Mouse (Mus musculus) forebrain, postnatal 0 days (tissue): ENCODE measurements at regions not wholly inside any gene's neighbourhood (a gene's known extent, or its start where the extent isn't known, plus 50 kb on each side); places are given as distances from the start of the nearest gene placed in this dataset.

Experiments
- ATAC-seq: fragments of 200-750 bp; cut with Nextera tagmentation; 2 replicates; pipeline ENCODE4 v1.8.0; 2017; ENCODE audit warnings: mild to moderate bottlenecking, moderate library complexity
- DNase-seq: peaks from one replicate; pipeline ENCODE4 v3.0.0-alpha.2; 2015
- H3K27ac ChIP-seq: fragments of 300-500 bp; sonication (generic); 2 replicates; pipeline ENCODE4 v1.5.1; 2014; ENCODE audit warnings: low read depth, mild to moderate bottlenecking, antibody characterized with exemption, low read length, moderate library complexity, mixed read lengths
- H3K27me3 ChIP-seq: fragments of 300-500 bp; sonication (generic); 2 replicates; pipeline ENCODE4 v1.6.1; 2014; ENCODE audit warnings: mild to moderate bottlenecking, low read length, mixed read lengths; ENCODE audit not compliant: insufficient read depth
- H3K36me3 ChIP-seq: fragments of 300-500 bp; sonication (generic); 2 replicates; pipeline ENCODE4 v1.6.1; 2014; ENCODE audit warnings: mild to moderate bottlenecking, moderate library complexity; ENCODE audit not compliant: insufficient read depth
- H3K4me1 ChIP-seq: fragments of 300-500 bp; sonication (generic); 2 replicates; pipeline ENCODE4 v1.6.1; 2014; ENCODE audit warnings: antibody characterized with exemption; ENCODE audit not compliant: insufficient read depth
- H3K4me2 ChIP-seq: fragments of 300-500 bp; sonication (generic); 2 replicates; pipeline ENCODE4 v1.6.1; 2014; ENCODE audit warnings: low read depth, mild to moderate bottlenecking, moderate library complexity
- H3K4me3 ChIP-seq: fragments of 300-500 bp; sonication (generic); 2 replicates; pipeline ENCODE4 v1.5.1; 2014; ENCODE audit warnings: low read depth, low read length, mixed read lengths
- H3K9ac ChIP-seq: fragments of 300-500 bp; sonication (generic); 2 replicates; pipeline ENCODE4 v1.6.1; 2014; ENCODE audit warnings: mild to moderate bottlenecking
- H3K9me3 ChIP-seq: fragments of 300-500 bp; sonication (generic); 2 replicates; pipeline ENCODE4 v1.6.1; 2016; ENCODE audit warnings: low read length
- CTCF ChIP-seq: sonication (generic); IDR thresholded peaks from 2 replicates; pipeline ENCODE4 v1.5.1; 2016; ENCODE audit warnings: antibody characterized with exemption, control low read depth, low read depth
- WGBS: fragments of 180-500 bp; shearing (Covaris S2); extraction: QIAGEN DNeasy Blood & Tissue Kit; methylation state at CpG from one replicate; pipeline ENCODE4 v1.1.7; 2014; 5-methylcytosine and 5-hydroxymethylcytosine counted together

DNA sequence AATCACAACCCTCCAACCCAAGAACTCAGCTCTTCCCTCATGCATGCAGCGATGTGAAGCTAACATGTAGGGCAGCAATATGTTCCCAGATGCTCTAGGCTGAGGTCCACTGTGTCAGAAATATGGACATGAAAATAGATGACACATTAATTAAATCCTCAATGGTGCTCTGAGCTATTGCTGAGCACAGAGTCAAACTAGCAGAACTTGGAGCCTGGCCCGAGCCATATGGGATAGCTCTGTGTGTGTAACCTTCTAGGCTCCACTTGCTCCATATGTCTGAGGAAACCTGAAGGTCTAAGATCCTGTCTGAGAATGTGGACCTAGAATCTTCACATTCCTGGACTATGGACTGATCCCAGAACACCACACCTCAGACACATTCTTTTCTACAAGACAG lies 203.0 kb upstream of the Rnf32 start:
- no peak for DNase-seq
- H3K9ac ChIP-seq, result no peak overlapping the region
- H3K4me2 ChIP-seq, result no peak overlapping the region
- H3K36me3 ChIP-seq, result no peaks in the 10 kb centered on the region
- H3K4me1 ChIP-seq, result no peaks in the 10 kb centered on the region
- H3K27me3 ChIP-seq, result no peaks in the 10 kb centered on the region
- no peak for ATAC-seq
- H3K4me3 ChIP-seq, result no peak overlapping the region
- WGBS, result 92% methylated on average over 2 of the region's 2 CpGs
- no peaks in the 10 kb centered on the region for H3K9me3 ChIP-seq
- no peak for TF ChIP-seq CTCF
- no peak overlapping the region for H3K27ac ChIP-seq

- H3K36me3 ChIP-seq, result no peaks in the 10 kb centered on the region
- 63% methylated on average over 1 of the region's 1 CpGs for WGBS
- ATAC-seq (no peak), DNase-seq (no peak)
- H3K4me1 ChIP-seq, result no peaks in the 10 kb centered on the region
- no peak overlapping the region for H3K27ac ChIP-seq
- no peak overlapping the region for H3K4me3 ChIP-seq
- no peak overlapping the region for H3K9ac ChIP-seq
- H3K4me2 ChIP-seq, result no peak overlapping the region
- H3K27me3 ChIP-seq, result no peaks in the 10 kb centered on the region
- no peaks in the 10 kb centered on the region for H3K9me3 ChIP-seq
- TF ChIP-seq CTCF, result no peak
Measured at GRCm38 (mm10) chr5:28979932-28980331, 215.9 kb upstream of the Rnf32 start.

DNA sequence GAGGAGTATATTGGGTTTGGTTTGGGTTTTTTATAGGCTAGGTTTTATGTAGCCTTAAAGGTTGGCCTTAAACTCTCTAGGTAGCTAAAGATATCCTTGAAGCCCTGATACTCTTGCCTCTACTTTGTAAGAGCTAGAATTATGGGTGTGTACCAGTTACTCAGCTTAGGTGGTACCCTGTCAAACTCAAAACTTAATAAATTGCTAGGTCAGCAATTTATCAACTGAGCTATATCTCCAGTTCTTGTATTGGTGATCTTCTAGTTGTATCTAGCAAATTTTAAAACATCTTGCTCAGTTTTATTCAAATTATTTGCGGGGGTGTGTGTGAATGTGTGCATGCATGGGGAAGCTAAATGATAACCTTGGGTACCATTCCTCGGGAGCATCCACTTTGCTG lies 225.4 kb upstream of the Rnf32 start:
- no peak for ATAC-seq
- Histone ChIP-seq H3K27ac (no peak overlapping the region), H3K27me3 (no peaks in the 10 kb centered on the region), H3K9me3 (no peaks in the 10 kb centered on the region), H3K4me1 (no peaks in the 10 kb centered on the region), H3K4me3 (no peak overlapping the region), H3K4me2 (no peak overlapping the region), H3K36me3 (no peaks in the 10 kb centered on the region), H3K9ac (no peak overlapping the region)
- TF ChIP-seq CTCF, result no peak
- WGBS, result 82% methylated on average over 2 of the region's 2 CpGs
- DNase-seq, result no peak

DNA sequence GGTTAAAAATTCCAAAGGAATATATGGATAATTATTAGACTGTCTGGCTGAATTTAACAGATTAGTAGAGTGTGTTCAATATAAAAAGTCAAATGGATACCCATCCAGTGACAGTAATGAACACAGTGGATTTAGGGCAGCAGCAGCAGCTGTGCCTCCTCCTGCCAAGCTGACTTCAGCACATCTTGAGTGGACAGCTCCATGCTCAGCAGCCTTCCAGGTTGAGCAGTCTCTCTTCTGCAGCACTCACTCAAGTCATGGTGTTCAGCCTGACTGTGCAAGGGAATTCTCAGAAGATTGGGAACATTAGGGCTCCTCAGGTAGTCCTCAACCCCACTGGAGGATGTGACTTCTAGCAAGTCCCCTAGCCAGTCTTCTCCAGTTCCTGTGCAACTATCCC lies 240.8 kb upstream of the Rnf32 start:
- ATAC-seq, result no peak
- TF ChIP-seq CTCF, result no peak
- Histone ChIP-seq H3K9me3 (no peaks in the 10 kb centered on the region), H3K4me3 (no peak overlapping the region), H3K27me3 (no peaks in the 10 kb centered on the region), H3K4me2 (no peak overlapping the region), H3K4me1 (no peaks in the 10 kb centered on the region), H3K27ac (no peak overlapping the region), H3K9ac (no peak overlapping the region), H3K36me3 (no peaks in the 10 kb centered on the region)
- DNase-seq, result no peak

GRCm38 (mm10) chr5:28947465-28947864 lies 248.3 kb upstream of the Rnf32 start:
- TF ChIP-seq CTCF, result no peak
- Histone ChIP-seq H3K9ac (no peak overlapping the region), H3K9me3 (no peaks in the 10 kb centered on the region), H3K27ac (no peak overlapping the region), H3K4me1 (no peaks in the 10 kb centered on the region), H3K27me3 (no peaks in the 10 kb centered on the region), H3K4me2 (no peak overlapping the region), H3K4me3 (no peak overlapping the region), H3K36me3 (no peaks in the 10 kb centered on the region)
- 66% methylated on average over 4 of the region's 4 CpGs for WGBS
- ATAC-seq, result no peak
- DNase-seq, result no peak

GRCm38 (mm10) chr5:28943571-28944316 lies 252.0 kb upstream of the Rnf32 start:
- 47% methylated on average over 13 of the region's 13 CpGs for WGBS
- no peak for TF ChIP-seq CTCF
- ATAC-seq, result no peak

GRCm38 (mm10) chr5:28940972-28941371 lies 254.8 kb upstream of the Rnf32 start:
- ATAC-seq (no peak), DNase-seq (no peak)
- Histone ChIP-seq H3K9me3 (no peaks in the 10 kb centered on the region), H3K4me3 (no peak overlapping the region), H3K9ac (no peak overlapping the region), H3K4me1 (no peaks in the 10 kb centered on the region), H3K27ac (no peak overlapping the region), H3K4me2 (no peak overlapping the region), H3K27me3 (no peaks in the 10 kb centered on the region), H3K36me3 (no peaks in the 10 kb centered on the region)
- TF ChIP-seq CTCF, result no peak
- 54% methylated on average over 5 of the region's 5 CpGs for WGBS

More at GRCm38 (mm10) chr5:28943571-28944316, 252.0 kb upstream of the Rnf32 start:
- Histone ChIP-seq H3K36me3 (no peaks in the 10 kb centered on the region), H3K9me3 (no peaks in the 10 kb centered on the region), H3K4me2 (no peak overlapping the region), H3K27me3 (no peaks in the 10 kb centered on the region), H3K4me1 (no peaks in the 10 kb centered on the region), H3K9ac (no peak overlapping the region), H3K4me3 (no peak overlapping the region), H3K27ac (no peak overlapping the region)
- no peak for DNase-seq
